Mouse (Mus musculus): ENCODE data around the gene Bsn. TPM values are rescaled to one million over a fixed set of nuclear protein-coding genes. Genes with fewer than 3 reads are reported as not detected.

Gene Bsn
- polyA plus RNA-seq, 1 experiment, result 0.44 TPM

DNA sequence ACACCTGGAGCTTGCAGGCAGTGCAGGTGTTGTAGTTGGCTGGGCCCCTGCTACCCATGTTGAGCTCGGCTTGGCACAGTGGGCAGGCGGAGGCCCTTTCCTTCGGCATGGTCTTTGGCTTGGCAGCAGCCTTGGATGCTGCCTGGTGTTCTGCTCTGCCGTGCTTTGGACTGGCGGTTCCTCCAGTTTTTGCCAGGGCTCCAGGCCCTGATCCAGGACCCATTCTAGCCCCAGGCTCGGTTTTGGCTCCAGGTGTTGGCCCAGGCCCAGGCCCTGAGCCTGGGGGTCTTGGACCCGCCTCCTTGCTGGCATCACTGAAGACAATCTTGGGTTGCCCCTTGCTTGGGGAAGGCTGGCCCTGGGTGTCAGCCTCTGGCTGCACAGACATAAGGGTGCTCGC is 64.5 kb downstream of the Bsn start:
- DNase-seq (ENCODE audit: low spot score), result no peak

DNA sequence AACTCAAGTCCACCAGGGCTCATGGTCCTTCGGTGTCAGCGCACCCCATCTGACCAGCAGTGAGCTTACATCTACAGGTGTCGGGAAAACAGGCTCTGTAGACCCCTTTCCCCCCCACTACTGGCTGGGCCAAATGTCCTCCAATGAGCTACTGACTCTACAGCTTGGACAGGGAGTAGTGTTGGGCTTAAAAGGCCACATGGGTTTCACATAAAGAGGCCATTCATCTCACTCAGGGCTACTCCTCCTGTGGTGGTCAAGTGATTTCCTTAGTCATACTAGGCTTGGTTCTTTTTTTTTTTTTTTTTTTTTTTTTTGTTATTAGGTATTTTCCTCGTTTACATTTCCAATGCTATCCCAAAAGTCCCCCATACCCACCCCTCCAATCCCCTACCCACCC is 66.3 kb downstream of the Bsn start:
- DNase-seq (ENCODE audit: low spot score), result no peak

DNA sequence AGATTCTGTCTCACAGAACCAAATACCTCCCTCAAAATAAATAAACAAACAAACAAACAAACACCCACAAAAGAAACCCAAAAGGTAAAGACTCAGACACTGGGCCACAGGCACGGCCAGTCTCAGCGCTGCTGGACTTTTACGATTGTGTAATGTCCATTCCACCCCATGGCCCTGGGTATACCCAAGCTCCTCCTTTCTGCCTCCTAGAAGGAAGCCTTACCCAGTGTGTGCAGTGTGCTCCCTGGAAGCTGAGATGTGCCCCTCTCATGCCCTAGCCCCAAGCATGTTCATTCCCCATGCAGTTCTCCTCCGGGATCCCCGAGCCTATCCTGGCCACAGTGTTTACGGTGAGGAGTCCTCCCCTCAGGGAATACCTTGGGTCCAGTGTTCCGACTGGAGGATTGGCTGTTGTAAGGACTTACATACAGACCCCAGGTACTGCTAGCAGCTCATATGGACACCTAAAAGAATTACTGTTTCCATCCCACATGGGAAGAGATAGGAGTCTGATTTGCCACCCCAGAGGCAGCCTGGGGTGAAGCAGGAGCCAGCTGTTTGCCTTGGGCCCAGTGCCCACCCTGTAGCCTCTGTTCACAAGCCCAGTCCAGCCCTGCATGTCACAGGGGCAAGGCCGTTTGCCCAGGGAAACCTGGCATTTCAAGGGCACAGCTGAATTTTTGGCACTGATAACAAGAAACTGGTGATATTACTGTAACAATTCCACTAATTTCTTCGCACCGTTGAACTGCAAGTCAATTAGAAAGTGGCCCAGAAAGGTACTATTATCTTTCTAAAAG is 68.8 kb downstream of the Bsn start:
- DNase-seq (ENCODE audit: low spot score), result no peak

DNA sequence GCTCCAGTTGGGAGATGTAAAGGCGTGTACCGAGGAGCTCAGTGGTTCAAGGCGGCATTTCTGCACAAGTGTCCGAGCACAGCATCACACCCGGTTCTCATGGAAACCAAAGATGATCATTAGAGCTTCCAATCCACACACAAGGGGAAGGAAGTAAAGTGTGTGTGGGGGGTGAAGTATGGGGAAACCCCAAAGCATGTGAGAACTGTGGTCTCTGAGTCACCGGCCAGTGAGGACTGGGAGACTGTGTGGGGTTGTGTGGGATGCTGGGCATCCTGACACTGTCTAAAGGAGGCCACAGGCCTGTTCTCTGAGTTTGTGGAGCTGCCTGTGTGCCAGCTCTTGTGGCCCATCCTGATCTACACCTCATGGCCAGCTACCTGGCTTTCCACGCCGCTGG is 69.5 kb downstream of the Bsn start:
- DNase-seq (ENCODE audit: low spot score), result no peak

DNA sequence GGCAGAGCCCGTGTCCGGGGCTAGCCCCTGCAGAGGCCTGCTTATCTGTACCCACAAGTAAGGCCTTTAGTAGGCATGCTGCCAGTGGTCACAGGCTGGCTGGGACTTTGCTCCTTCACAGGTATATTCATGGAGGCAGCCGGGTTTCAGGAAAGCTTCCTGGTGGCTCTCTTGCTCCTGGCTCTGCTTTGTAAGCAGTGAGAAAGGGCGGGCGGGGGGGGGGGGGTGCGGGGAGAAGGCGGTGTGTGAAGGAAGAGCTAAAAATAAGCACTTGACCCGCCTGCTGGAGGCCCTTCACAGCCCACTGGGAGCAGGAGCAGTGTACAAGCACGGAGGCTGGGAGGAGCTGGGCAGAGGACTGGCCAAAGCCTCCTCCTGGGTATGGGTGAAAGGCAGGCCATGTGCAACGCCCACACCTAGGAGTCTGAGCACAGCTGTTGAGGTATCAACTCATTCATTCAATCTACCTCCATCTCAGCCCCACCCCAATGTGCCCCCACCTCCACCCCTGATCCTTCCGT is 70.2 kb downstream of the Bsn start:
- DNase-seq (ENCODE audit: low spot score), result no peak

DNA sequence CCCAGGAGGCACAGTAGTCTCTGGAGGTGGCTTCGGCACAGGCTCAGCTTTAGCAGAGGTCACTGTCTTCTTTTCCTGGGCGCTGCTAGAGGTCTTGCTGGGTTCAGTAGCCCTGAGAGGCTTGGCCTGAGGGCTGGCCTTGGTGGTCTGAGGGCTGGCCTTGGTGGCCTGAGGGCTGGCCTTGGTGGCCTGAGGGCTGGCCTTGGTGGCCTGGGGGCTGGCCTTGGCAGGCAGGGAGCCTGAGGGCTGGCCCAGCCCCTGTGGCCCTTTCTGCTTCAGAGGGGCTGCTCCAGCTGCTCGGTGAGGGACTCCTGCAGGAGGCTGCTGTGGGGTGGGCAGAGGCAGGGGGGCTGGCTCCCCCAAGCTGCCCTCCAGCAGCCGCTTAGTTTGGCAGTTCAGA is 73.0 kb downstream of the Bsn start:
- no peak for DNase-seq (ENCODE audit: low spot score)

DNA sequence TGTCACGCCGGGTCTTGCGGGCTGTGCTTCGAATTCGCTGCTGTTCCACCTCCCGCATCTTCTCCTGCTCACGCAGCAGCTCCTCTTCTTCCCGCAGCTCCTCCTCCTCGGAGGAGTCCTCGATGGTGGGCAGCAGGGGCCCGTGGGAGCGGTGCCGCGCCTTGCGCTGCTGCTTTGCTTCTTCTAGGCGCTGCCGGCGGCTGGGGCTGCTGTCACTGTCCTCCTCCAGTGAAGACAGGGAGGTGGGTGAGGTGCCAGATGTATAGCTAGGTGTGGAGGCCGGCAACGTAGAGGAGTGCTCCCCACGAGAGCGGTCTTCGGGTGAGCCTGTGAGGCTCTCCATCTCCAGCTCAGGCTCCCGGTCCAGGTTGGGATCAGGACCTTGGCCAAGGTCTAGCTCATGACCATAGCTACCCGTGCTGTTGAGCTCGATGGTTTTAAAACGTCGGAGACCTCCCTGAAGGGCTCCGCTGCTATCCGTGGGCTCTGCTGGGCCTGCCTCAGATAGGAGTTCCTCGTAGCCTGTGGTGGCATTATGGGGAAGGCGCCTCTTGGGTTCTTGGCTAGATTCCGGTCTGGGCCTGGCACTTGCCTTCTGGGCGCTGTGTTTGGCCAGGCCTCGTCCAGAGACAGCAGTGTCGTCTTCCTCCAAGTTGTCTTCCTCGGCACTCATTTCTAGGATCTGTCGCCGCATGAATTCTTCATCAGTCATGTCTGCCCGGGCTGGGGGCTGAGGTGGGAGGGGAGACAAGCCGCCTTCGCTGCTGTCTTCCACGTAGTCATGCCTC is 74.7 kb downstream of the Bsn start:
- no peak for DNase-seq (ENCODE audit: low spot score)

DNA sequence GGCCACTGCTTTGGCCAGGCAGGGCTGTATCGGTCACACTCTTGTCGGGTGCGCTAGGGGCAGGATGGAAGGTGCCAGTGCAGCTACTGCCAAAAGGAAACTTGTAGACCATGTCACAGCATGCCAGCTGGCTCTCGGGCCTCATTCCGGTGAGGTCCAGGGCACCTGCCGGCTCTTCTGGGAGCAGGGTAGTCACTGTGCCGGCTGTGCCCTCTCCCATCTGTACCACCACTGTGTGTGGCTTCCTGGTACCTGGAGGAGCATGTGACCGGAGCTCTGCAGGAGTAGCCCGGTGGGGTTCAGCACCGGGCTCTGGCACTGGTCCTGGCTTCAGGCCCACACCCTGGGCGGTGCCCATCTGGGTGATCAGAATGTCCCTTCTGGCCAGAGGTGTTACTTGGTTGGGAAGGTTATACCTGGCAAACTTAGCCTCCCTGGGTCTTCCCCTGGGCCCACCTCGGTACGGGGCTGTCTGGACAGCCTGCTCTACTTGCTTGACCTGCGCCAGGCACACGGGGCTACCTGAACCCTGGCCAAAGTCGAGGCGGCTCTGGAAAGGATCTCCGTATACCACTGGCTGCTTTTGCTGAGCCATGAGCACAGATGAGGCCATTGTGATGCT is 77.4 kb downstream of the Bsn start:
- DNase-seq (ENCODE audit: low spot score), result no peak

DNA sequence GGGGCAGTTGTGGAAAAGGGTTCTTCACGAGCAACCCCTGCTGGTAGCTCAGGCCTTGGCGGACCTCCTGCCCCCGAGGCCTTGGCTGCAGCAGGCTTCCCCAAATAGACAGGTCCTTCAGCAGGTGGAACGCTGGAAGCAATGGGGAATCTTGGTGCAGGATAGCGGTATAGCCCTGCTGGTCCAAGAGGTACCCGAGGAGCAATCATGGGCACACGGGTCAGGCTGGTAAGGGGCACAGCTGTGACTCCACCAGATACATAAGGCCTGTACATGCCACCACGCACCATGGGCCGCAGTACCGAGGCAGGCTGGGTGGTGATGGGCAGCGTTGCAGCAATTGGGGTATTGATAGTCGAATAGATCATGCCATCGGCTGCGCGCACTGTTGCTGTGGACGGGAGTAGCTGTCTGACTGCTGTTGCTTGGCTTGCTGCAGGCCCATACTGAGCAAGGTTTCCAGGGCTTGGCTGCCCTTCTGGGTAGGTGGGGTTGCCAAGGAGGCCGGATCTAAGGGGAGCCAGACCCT is 78.5 kb downstream of the Bsn start:
- DNase-seq (ENCODE audit: low spot score), result no peak

DNA sequence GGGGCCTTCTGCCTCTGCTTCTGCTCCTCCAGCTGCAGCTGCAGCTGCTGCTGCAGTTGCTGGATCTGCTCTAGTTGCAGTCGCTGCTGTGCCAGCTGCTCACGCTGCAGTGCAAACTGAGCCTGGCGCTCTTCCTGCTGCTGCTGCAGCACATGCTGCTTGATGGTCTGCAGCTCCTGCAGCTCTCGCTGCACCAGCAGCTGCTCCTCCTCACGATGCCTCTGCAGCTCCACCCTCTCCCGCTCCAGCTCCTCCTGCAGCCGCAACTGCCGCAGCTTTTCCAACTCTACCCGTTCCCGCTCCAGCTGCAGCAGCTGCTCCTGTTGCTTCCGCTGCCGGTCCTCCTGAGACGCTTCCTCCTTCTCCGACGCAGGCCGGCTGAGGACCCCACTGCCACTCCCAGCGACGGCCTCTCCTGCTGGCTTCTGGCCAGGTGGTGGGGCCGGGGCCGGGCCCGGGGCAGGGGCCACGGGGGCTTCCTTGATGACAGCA is 79.0 kb downstream of the Bsn start:
- no peak for DNase-seq (ENCODE audit: low spot score)

DNA sequence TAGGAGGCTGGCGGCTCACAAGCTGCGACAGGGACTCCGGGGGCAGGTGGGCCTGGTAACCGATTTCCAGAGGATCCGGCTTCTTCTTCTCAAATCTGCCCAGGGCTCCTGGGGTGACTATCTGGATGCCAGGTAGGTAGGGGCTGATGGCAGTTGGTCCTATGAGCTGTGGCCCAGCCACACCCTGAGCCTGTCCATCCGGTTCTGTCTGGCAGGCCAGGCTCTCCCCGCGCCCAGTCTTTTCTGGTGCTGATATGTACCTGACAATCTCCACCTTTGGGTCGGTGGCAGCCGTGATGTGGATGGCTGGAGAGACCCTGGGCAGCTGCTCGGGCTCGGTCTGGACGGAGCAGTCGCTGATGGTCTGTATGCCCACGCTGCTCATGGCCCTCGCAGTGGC is 80.0 kb downstream of the Bsn start:
- DNase-seq (ENCODE audit: low spot score), result no peak

DNA sequence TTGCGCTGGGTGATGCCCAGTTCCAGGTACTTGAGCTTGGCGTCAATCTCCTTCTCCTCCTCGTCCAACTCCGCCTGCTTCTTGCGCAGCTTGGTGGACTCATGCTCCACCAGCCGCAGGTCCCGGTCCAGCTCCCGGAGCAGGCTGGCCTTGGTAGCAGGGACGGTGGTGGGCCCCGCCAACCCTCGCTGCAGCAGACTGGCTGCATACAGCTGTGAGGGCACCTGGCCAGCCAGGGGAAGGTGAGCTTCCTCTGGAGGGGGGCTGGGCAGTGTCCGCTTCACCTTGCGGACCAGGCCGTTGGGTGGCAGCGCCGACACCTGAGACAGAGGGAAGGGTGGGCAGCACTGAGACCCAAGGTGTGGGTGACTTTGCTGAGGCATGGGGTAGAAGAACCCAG is 82.3 kb downstream of the Bsn start:
- no peak for DNase-seq (ENCODE audit: low spot score)

DNA sequence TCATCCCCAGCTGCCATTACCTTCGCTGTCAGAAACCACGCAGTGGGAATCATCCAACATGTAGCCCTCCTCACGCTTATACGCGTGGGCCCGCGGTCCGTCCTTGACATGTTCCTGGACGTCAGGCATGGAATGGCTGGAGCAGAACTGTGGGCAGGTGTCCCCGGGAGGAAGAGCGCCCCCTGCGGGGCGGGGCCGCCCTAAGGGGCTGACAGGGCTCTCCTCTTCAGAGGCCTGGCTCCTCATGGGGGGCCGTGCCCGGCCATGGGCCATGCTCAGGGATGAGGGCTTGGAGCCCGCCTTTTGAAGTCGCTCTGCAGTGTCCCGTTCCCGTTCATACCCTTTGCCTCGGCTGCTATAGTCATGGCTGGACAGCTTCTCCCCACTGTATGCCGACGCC is 84.1 kb downstream of the Bsn start:
- DNase-seq (ENCODE audit: low spot score), result no peak

DNA sequence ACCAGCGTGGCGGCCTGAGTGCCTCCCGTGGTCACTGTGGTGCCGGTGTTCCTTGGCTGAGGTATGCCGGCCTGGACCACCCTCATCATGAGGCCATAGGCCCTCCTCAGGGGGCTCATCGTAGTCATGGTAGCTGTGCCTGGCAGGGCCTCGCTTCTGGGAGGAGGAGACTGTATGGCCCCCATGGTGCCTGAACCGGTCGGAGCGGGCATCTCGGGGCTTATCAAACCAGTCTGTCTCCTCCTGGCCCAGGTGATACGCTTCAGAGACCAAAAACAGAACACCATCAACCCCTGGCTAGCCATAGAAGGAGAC is 84.7 kb downstream of the Bsn start:
- no peak for DNase-seq (ENCODE audit: low spot score)

DNA sequence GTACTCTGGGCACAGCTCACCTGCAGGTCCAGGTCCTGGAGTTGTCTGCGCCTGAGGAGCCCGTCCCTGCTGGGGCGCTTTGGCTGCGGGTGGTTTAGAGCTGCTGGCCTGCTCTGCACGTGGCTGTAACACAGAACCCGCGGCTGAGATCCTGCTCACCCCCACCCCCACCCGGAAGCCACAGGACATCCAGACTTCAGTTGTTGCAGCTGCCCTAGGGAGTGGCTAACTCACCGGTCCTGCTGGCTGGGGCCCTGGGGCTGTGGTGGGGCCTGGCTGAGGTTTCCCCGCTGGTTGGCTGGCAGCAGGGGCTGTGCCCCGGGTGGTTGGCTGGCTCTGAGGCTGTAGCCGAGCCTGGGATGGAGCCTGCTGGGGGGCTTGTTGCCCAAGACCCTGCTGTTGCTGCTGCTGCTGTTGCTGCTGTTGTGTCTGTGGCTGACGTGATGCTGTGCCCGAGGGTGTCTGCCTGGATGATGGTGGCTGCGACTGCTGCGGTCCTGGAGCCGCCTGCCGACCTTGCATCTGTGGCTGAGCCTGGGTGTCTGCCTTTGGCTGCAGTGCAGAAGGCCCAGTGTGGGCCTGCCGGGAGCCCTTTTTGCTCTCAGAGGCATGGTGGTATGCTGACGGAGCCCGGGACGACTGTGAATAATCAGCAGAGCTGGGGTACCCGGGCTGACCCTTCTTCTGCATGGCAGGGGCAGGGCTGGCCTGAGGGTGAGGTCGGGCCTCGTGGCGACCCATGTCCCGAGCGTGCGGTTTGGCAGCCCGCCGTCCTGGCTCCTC is 85.2 kb downstream of the Bsn start:
- DNase-seq (ENCODE audit: low spot score), result no peak

DNA sequence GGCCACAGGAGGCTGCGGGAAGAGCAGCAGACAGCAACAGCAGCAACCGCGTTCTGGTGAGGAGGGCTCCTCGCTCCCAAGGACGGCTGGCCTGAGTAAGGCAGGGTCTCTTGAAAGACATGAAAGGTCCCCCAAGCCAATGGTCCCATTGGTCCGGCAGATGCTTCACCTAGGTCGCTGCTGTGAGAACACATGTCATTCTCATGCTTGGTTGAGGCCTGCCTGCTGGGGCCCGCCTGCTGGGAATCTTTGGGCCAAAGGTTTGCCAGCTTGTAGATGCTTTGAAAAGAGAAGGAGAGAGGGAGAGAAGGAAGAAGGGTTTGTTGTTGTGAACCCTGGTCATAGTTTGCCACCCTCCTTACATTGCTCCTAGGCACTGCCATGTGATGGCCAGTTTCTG is 90.6 kb downstream of the Bsn start:
- no peak for DNase-seq (ENCODE audit: low spot score)

DNA sequence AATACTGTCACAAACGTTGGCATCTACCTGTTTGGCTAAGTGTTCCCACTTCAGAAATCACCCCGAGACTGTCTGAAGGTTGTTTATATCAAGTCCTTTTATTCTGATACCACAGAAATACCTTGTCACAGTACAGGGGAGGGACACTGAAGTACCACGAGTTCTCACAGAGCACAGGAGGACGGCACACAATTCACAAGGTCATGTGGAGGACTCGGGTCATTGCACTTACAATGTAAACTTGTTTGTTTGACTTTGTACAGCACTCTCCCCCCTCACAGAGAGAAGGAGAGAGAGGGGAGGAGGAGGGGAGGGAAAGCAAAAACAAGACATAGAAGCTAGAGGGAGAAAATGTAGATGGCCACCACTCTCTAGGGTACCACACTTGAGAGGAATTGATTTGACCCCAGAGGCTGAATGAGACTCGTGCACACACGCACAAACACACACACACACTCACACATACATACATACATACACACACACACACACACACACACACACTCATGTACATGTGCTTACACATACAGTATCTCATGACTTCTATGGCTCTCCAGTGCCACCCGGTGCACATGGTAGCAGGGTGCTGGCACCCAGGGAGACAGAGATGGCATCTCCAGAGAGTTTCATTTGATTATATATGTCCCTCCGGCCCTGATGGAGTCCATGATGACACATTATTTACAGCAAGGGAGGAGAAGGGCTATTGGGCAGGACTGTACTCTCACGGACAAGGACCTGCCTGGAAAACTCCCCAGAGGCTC is 94.1 kb downstream of the Bsn start:
- no peak for DNase-seq (ENCODE audit: low spot score)

DNA sequence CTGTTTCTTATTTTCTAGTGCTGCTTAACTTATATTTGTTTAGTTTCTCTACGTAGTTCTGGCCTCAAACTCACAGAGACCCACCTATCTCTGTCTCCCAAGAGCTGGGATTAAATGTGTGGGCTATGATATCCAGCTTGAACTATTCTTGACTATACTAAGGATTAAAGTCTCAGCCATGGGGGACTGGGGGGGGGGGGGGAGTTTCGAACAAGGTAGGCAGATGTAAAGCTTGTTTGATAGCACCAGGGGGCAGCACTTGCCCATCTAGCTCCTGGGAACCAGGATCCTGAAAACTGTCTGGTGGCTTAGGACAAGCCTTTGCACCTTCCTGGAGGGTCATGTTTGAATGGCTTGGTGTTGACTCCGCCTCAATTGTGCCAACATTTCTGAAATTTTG is 94.7 kb downstream of the Bsn start:
- no peak for DNase-seq (ENCODE audit: low spot score)

DNA sequence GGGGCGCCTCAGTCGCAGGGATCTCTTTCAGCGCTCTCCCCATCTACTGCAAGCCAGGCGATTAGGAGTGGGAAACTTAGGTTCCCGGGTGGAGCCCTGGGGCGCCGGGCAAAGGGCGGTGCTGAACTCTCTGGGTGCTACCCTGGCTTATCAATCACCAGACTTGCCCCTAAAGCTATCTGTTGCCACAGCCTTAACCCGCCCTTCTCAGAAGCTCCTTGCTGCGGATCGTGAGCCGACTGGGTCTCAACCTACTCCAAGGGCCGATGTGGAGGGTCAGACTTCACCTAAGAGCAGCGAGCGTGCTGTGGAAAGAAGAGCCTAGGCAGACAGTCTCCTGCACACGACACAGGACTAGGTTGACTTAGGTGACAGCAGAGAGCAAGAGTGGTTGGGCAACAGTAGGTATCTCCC is 95.2 kb downstream of the Bsn start:
- no peak for DNase-seq (ENCODE audit: low spot score)

DNA sequence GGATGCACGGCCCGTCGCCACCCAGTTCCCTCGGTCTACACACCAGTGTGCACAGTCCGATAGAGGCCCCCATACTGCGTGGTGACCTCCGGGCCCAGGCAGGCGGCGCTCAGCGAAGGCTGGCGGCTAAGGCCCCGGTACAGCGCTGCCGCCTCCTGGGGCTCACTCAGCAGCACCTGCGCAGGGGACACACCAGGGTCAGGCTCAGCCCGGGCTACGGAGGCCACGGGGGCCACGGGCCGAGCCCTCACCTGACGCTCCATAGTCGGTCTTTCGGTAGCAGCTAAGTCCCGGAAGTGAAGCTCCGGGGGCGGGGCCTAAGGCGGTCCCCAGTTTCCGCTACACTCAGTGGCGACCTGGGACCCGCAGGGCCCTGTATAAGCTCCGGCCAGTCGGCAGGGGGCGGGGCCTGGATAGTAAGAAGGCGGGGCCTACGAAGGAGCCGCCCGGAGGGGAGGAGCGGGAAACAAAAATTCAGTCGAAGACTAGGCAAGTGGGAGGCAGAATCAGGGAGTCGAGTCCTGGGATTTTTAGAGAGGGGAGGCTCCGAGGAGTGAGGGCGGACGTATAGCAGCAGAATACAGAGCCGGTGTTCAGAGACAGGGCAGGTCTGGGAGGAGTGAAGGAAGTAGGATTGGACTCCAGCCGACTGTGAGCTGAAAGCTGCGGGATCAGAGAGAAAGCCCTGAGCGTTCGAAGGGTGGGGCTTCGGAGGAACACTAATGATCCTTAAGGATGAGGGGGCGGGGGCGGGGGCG is 95.8 kb downstream of the Bsn start, which contains the start of gene Apeh:
Gene Apeh (minus strand): TSS at position 423 of the 758 bp plus-strand sequence.
- DNase-seq (ENCODE audit: low spot score), result peak; percentile 81

Measured in urinary bladder, adult 2 months (tissue).